Mouse (Mus musculus): ENCODE measurements at regions not wholly inside any gene's neighbourhood (a gene's known extent, or its start where the extent isn't known, plus 50 kb on each side); places are given as distances from the start of the nearest gene placed in this dataset.
"Not testable (repeated sequence)": the region's sequence is repeated elsewhere in the genome, so short reads cannot be mapped to it uniquely, and the experiment has no call there.

DNA sequence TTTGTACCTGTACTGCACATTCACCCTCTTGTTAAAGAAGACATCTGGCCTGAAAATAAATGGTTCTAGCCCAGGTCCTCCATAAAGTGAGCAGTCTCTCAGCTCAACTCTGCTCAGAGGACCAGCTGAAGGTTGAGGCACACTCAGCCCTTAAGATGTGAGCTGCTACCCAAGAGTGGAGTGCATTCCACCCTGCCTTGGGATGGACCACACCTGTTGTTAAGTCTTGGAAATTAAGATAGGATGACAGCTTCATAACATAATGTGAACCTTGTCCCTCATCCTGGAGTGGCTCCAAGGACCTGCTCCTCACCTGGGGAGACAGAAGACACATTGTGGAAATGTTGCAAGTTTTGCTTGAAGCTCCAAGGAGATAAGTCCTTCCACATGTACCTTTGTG, 200.5 kb upstream of the Thpo start:
- TF ChIP-seq CTCF, EP300 (IDR thresholded peaks at IDR 0.05; ENCODE audit: low read depth): not testable (repeated sequence)

All from liver, embryonic 14.5 days (tissue).